Mouse (Mus musculus) intestine, postnatal 0 days (tissue): ENCODE measurements around the gene Stc2. TPM values are rescaled to one million over a fixed set of nuclear protein-coding genes. Genes with fewer than 3 reads are reported as not detected.

ENCODE experiments used
- ATAC-seq: fragments of 200-750 bp; cut with Nextera tagmentation; 2 replicates; pipeline ENCODE4 v1.8.0; 2017; ENCODE audit warnings: mild to moderate bottlenecking, moderate TSS enrichment, moderate library complexity
- H3K27ac ChIP-seq: fragments of 300-500 bp; sonication (generic); 2 replicates; pipeline ENCODE4 v1.5.1; 2014; ENCODE audit warnings: mild to moderate bottlenecking, low read depth, low read length, moderate library complexity
- H3K27me3 ChIP-seq: fragments of 300-500 bp; sonication (generic); replicated peaks from 2 replicates; pipeline ENCODE4 v1.6.1; 2014; ENCODE audit warnings: low read length, mixed read lengths; ENCODE audit not compliant: control insufficient read depth, insufficient read depth
- H3K36me3 ChIP-seq: fragments of 300-500 bp; sonication (generic); 2 replicates; pipeline ENCODE4 v1.6.1; 2014; ENCODE audit warnings: mild to moderate bottlenecking, moderate library complexity; ENCODE audit not compliant: control insufficient read depth, insufficient read depth
- H3K4me1 ChIP-seq: fragments of 300-500 bp; sonication (generic); replicated peaks from 2 replicates; pipeline ENCODE4 v1.6.1; 2014; ENCODE audit warnings: antibody characterized with exemption, low read length, mixed read lengths; ENCODE audit not compliant: control insufficient read depth, insufficient read depth
- H3K4me2 ChIP-seq: fragments of 300-500 bp; sonication (generic); replicated peaks from 2 replicates; pipeline ENCODE4 v1.6.1; 2014; ENCODE audit warnings: low read depth, mild to moderate bottlenecking, moderate library complexity
- H3K4me3 ChIP-seq: fragments of 300-500 bp; sonication (generic); 2 replicates; pipeline ENCODE4 v1.5.1; 2014; ENCODE audit warnings: low read depth, low read length
- H3K9ac ChIP-seq: fragments of 300-500 bp; sonication (generic); 2 replicates; pipeline ENCODE4 v1.6.1; 2014; ENCODE audit warnings: mild to moderate bottlenecking, low read depth, low read length
- H3K9me3 ChIP-seq: fragments of 300-500 bp; sonication (generic); 2 replicates; pipeline ENCODE4 v1.6.1; 2016; ENCODE audit warnings: mixed run types; ENCODE audit not compliant: control insufficient read depth
- CTCF ChIP-seq: sonication (generic); IDR thresholded peaks from 2 replicates; pipeline ENCODE4 v1.5.1; 2016; ENCODE audit warnings: low read depth, mild to moderate bottlenecking, control low read depth, antibody characterized with exemption, moderate library complexity
- WGBS: fragments of 180-500 bp; shearing (Covaris S2); extraction: QIAGEN DNeasy Blood & Tissue Kit; methylation state at CpG from one replicate; pipeline ENCODE4 v1.1.7; 2014; 5-methylcytosine and 5-hydroxymethylcytosine counted together
- polyA plus RNA-seq: library from polyadenylated mRNA; unstranded; fragments of >200 nt; fragmentation: Nextera tagmentation; extraction: Ambion mirVana; gene quantifications from 2 replicates; pipeline ENCODE4 v1.2.1, GENCODE M21; 2015

Gene Stc2
- polyA plus RNA-seq, 1 experiment from 2014 or later, result 8.8 TPM

GRCm38 (mm10) chr11:31383968-31384367, 14.1 kb upstream of the Stc2 start:
- no peak overlapping the region for H3K9ac ChIP-seq
- no peak overlapping the region for H3K4me2 ChIP-seq
- H3K36me3 ChIP-seq, result no peaks in the 10 kb centered on the region
- no peaks in the 10 kb centered on the region for H3K9me3 ChIP-seq
- H3K27ac ChIP-seq, result no peak overlapping the region
- H3K4me1 ChIP-seq, result no peaks in the 10 kb centered on the region
- H3K27me3 ChIP-seq, result no peaks in the 10 kb centered on the region
- H3K4me3 ChIP-seq, result no peak overlapping the region
- 0 out of 2 replicates have a peak, but pooled peaks have one; percentile 22 for ATAC-seq
- WGBS, result 63% methylated on average over 2 of the region's 2 CpGs
- TF ChIP-seq CTCF, result no peak

GRCm38 (mm10) chr11:31382145-31382544, 12.3 kb upstream of the Stc2 start:
- Histone ChIP-seq H3K9ac (no peak overlapping the region), H3K4me3 (no peak overlapping the region), H3K4me2 (no peak overlapping the region), H3K9me3 (no peaks in the 10 kb centered on the region), H3K27me3 (no peaks in the 10 kb centered on the region), H3K4me1 (no peaks in the 10 kb centered on the region), H3K36me3 (no peaks in the 10 kb centered on the region), H3K27ac (no peak overlapping the region)
- WGBS, result 82% methylated on average over 5 of the region's 5 CpGs
- ATAC-seq, result no peak
- no peak for TF ChIP-seq CTCF

GRCm38 (mm10) chr11:31373438-31373837, 3.6 kb upstream of the Stc2 start:
- 82% methylated on average over 7 of the region's 7 CpGs for WGBS
- no peak for ATAC-seq
- H3K4me2 ChIP-seq, result no peak overlapping the region
- no peak overlapping the region for H3K27ac ChIP-seq
- H3K9ac ChIP-seq, result no peak overlapping the region
- H3K36me3 ChIP-seq, result no peaks in the 10 kb centered on the region
- peaks cover 3% of the 10 kb centered on the region; the same call in 1 of the 2 replicates for H3K4me1 ChIP-seq
- H3K27me3 ChIP-seq, result peaks cover 8% of the 10 kb centered on the region; the same call in 1 of the 2 replicates
- peak; percentile 85 for TF ChIP-seq CTCF
- no peaks in the 10 kb centered on the region for H3K9me3 ChIP-seq
- H3K4me3 ChIP-seq, result no peak overlapping the region

GRCm38 (mm10) chr11:31372206-31372605, 2.3 kb upstream of the Stc2 start:
- no peak for TF ChIP-seq CTCF
- ATAC-seq, result no peak
- WGBS, result 87% methylated on average over 4 of the region's 4 CpGs
- H3K4me3 ChIP-seq, result no peak overlapping the region
- H3K27ac ChIP-seq, result no peak overlapping the region
- no peaks in the 10 kb centered on the region for H3K9me3 ChIP-seq
- H3K9ac ChIP-seq, result no peak overlapping the region
- H3K27me3 ChIP-seq, result peaks cover 8% of the 10 kb centered on the region; the same call in 1 of the 2 replicates
- H3K36me3 ChIP-seq, result no peaks in the 10 kb centered on the region
- H3K4me1 ChIP-seq, result peaks cover 3% of the 10 kb centered on the region; the same call in 1 of the 2 replicates
- H3K4me2 ChIP-seq, result no peak overlapping the region

GRCm38 (mm10) chr11:31371256-31371838, 1.5 kb upstream of the Stc2 start:
- Histone ChIP-seq H3K27ac (no peak overlapping the region), H3K27me3 (peaks cover 8% of the 10 kb centered on the region; the same call in 1 of the 2 replicates), H3K9ac (peak overlapping the region; percentile 31; the same call in 1 of the 2 replicates), H3K36me3 (0 out of 2 replicates have a peak, but pooled peaks cover 2% of the 10 kb centered on the region), H3K4me3 (peak overlapping the region; percentile 56), H3K9me3 (no peaks in the 10 kb centered on the region), H3K4me1 (peaks cover 3% of the 10 kb centered on the region; the same call in 1 of the 2 replicates), H3K4me2 (peak overlapping the region; percentile 94)
- 2% methylated on average over 37 of the region's 39 CpGs for WGBS
- TF ChIP-seq CTCF, result no peak
- no peak; the same call in 1 of the 2 replicates for ATAC-seq

- Histone ChIP-seq H3K9ac (peak overlapping the region; percentile 31; the same call in 1 of the 2 replicates), H3K27me3 (peaks cover 8% of the 10 kb centered on the region; the same call in 1 of the 2 replicates), H3K4me2 (peak overlapping the region; percentile 94), H3K4me1 (peaks cover 3% of the 10 kb centered on the region; the same call in 1 of the 2 replicates), H3K9me3 (no peaks in the 10 kb centered on the region), H3K36me3 (0 out of 2 replicates have a peak, but pooled peaks cover 3% of the 10 kb centered on the region), H3K27ac (no peak overlapping the region), H3K4me3 (peak overlapping the region; percentile 56)
- no peak for TF ChIP-seq CTCF
- no peak for ATAC-seq
- 4% methylated on average over 23 of the region's 24 CpGs for WGBS
Measured at GRCm38 (mm10) chr11:31370436-31371230, 759 bp upstream of the Stc2 start.
